Mouse (Mus musculus): ENCODE measurements around the gene Gm4131. TPM values are rescaled to one million over a fixed set of nuclear protein-coding genes. Genes with fewer than 3 reads are reported as not detected.

The Gm4131 gene
- polyA plus RNA-seq (2015; fragmentation: Nextera tagmentation; extraction: Ambion mirVana), result not detected in 2 replicates

GRCm38 (mm10) chr14:62566821-62567220 lies at the start of gene Gm4131:
Gene Gm4131 (minus strand): TSS chr14:62566921.

GRCm38 (mm10) chr14:62555309-62555829 lies 11.4 kb downstream of the Gm4131 start, which contains the start of gene Fam124a:
Gene Fam124a (plus strand): TSS chr14:62555737.

GRCm38 (mm10) chr14:62456239-62456747 lies 110.4 kb downstream of the Gm4131 start, which contains the start of gene Gucy1b2:
Gene Gucy1b2 (minus strand): TSS chr14:62456289.

Other genes starting within 250 kb of the Gm4131 start
- gene Gucy1b2, start 110.6 kb downstream of the Gm4131 start, polyA plus RNA-seq (2015; fragmentation: Nextera tagmentation; extraction: Ambion mirVana), result 0.38 and 1.3 TPM in 2 replicates
- 7.5 and 9.5 TPM in 2 replicates for gene Fam124a, start 11.2 kb downstream of the Gm4131 start, polyA plus RNA-seq (2015; fragmentation: Nextera tagmentation; extraction: Ambion mirVana)
- gene Serpine3, start 96.7 kb upstream of the Gm4131 start, polyA plus RNA-seq (2015; fragmentation: Nextera tagmentation; extraction: Ambion mirVana), result not detected in 2 replicates
- 8.8 and 17.4 TPM in 2 replicates for gene Ints6, start 194.2 kb upstream of the Gm4131 start, polyA plus RNA-seq (2015; fragmentation: Nextera tagmentation; extraction: Ambion mirVana)

Data from adrenal gland, postnatal 0 days (tissue).